Mouse (Mus musculus) olfactory bulb, adult 2 months (tissue): ENCODE measurements around the gene Bcl6. TPM values are rescaled to one million over a fixed set of nuclear protein-coding genes. Genes with fewer than 3 reads are reported as not detected.

Experiments used
- H3K27ac ChIP-seq: fragments of 200-500 bp; 2 replicates; pipeline ENCODE4 v1.5.1; 2012; ENCODE audit warnings: low read depth, low read length; ENCODE audit not compliant: insufficient read depth
- H3K4me1 ChIP-seq: fragments of 200-500 bp; 2 replicates; pipeline ENCODE4 v1.6.1; 2012; ENCODE audit warnings: low read length; ENCODE audit not compliant: control insufficient read depth, insufficient read depth
- H3K4me3 ChIP-seq: fragments of 200-500 bp; 2 replicates; pipeline ENCODE4 v1.5.1; 2012; ENCODE audit warnings: mild to moderate bottlenecking, low read depth, low read length, moderate library complexity; ENCODE audit not compliant: insufficient read depth
- CTCF ChIP-seq: fragments of 200-500 bp; IDR thresholded peaks from 2 replicates; pipeline ENCODE4 v1.5.1; 2012; ENCODE audit warnings: low read depth, mild to moderate bottlenecking, low read length, moderate library complexity; ENCODE audit not compliant: insufficient read depth
- POLR2A ChIP-seq: fragments of 200-500 bp; IDR thresholded peaks from 2 replicates; pipeline ENCODE4 v1.6.1; 2012; ENCODE audit warnings: mild to moderate bottlenecking, low read depth, low read length, moderate library complexity; ENCODE audit not compliant: insufficient read depth
- WGBS: fragments of 180-500 bp; shearing (Covaris S2); methylation state at CpG from one replicate; pipeline ENCODE4 v1.1.7; 2018; 5-methylcytosine and 5-hydroxymethylcytosine counted together
- polyA plus RNA-seq: library from polyadenylated mRNA; stranded (reverse); fragments of >200 nt; gene quantifications from 2 replicates; pipeline ENCODE4 v1.2.4, GENCODE M21; 2012; ENCODE audit warnings: low replicate concordance; ENCODE audit not compliant: missing spikeins, insufficient read depth, insufficient read length

Bcl6 gene
- polyA plus RNA-seq, 1 experiment: not detected

DNA sequence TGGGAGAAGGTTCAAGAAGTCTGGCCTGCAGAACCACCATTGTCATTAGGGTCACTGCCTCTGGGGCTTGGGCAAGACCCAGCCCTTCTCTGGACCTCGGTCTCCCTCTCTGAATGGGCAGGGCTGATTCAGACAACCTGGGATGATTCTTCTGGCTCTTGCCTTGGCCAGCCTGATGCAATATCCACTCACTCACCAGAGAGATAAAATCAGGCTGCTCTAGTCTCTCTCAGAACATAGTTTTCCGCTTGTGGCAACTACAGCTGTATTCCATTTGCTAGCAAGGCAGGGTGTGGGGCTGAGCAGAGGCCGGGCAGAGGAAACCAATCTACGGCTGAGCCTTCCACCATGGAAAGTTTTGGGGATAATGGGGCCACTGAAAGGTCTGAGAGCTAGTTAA, 19.8 kb downstream of the Bcl6 start:
- H3K27ac ChIP-seq: no peak overlapping the region
- no peak for TF ChIP-seq POLR2A
- TF ChIP-seq CTCF: no peak

DNA sequence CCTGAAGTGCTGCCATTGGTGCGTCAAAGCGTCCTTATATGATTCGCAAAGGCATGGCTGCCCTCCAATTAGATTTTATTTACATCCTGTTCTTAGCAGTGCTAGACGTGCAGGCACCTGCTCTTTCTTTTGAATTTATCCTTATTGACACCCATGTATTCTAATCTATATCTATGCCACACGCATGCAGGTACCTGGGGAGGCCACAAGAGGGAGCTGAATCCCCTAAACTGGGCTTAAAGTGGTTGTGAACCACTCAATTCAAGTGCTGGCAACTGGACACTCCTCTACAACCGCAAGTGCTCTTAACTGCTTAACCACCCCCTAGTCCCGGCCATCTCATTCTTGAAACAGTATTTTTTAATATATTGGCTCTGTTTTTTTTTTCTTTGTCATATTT, 21.4 kb downstream of the Bcl6 start:
- H3K4me1 ChIP-seq: peaks cover 8% of the 10 kb centered on the region; the same call in 1 of the 2 replicates
- TF ChIP-seq CTCF: no peak
- TF ChIP-seq POLR2A: no peak
- no peak overlapping the region for H3K27ac ChIP-seq
- H3K4me3 ChIP-seq: no peak overlapping the region
- WGBS: 88% methylated on average over 7 of the region's 7 CpGs

More for the DNA sequence above, 19.8 kb downstream of the Bcl6 start:
- 90% methylated on average over 4 of the region's 4 CpGs for WGBS
- Histone ChIP-seq H3K4me1 (peaks cover 6% of the 10 kb centered on the region; the same call in 1 of the 2 replicates), H3K4me3 (no peak overlapping the region)

DNA sequence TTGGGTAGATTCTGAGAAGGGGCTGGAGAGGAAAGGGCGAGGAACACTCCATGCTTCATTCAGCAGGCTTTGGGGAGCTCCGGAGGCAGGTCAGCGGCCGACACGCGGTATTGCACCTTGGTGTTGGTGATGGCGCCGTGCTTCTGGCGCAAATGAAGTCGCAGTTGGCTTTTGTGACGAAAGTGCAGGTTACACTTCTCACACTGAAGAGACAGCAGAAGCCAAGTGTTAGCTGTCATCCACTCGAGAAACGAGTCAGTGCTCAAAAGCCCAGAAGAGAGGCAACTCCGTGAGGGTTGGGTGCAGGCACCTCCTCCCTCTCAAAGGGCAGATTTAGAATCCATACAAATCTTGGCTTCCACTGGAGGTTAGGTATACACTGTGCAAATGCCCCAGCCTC, 22.6 kb downstream of the Bcl6 start:
- Histone ChIP-seq H3K27ac (no peak overlapping the region), H3K4me1 (peaks cover 4% of the 10 kb centered on the region; the same call in 1 of the 2 replicates), H3K4me3 (no peak overlapping the region)
- no peak for TF ChIP-seq POLR2A
- TF ChIP-seq CTCF: no peak
- WGBS: 93% methylated on average over 14 of the region's 14 CpGs

DNA sequence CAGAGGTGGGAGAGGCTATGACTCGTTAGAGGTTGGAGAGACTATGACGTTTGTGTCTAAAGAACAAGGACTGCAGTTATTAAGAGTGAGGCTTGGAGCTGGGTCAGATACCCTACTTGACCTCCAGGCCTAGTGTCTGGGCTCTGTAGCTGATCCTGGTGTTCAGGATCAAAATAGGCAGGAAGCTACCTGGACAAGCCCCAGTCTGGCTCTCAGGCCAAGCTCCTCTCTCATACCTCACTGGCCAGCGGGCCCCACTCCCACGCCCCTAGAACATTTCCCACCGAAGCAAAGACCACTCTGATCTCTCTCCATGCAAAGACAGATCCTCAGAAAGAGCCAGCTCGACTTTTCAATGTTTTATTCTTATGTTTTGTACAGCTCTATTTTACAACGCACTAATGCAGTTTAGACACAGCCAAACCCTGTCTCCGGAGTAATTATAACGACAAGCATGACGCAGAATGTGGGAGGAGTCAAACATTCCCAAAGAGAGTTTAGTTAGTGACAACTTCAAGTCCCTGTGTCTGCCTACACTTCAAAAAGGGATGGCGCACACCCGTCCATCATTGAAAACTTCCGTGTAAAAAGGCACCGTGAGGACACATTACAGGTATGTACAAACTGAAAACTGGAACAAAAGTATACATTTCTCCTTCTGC, 23.8 kb downstream of the Bcl6 start:
- Histone ChIP-seq H3K27ac (no peak overlapping the region), H3K4me3 (no peak overlapping the region), H3K4me1 (0 out of 2 replicates have a peak, but pooled peaks cover 3% of the 10 kb centered on the region)
- 80% methylated on average over 14 of the region's 14 CpGs for WGBS
- TF ChIP-seq POLR2A (no peak), CTCF (no peak)

DNA sequence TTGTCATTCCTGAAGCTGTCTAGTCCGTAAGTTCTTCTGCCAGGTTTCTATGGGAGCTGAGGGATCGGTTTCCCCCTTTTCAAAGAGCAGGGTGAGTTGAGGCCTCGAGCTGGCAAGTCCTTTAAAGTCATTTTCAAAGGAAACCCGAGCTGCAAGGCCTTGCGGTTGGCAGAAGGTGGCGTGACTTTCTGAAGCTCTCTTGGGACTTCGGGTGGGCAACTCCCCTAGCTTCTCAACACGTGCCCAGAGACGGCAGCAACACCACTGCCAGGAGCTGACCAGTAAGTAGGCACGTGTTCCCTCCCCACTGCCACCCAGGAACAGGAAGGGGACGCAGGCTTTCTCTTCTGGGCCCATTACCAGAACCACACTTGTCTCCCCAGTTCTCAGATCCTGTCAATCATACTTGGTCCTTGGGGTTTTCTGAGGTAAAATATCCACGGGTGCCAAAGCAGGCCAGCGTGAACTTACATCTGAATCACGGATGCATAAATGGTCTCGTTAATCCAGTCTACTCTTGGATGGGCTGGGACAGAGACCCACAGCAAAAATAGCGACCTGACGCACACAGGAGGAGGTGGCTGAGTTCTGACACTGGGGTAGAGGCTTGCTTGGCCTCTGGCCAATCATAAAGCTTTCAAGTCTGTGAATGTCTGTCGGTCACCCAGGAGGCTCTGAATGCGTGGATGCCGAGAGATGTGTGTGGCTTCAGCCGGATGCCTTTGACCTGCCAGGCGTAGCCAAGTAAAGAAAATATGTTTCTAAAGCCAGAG, 24.6 kb downstream of the Bcl6 start:
- 57% methylated on average over 22 of the region's 22 CpGs for WGBS
- TF ChIP-seq CTCF (no peak), POLR2A (no peak)
- H3K27ac ChIP-seq: no peak overlapping the region
- H3K4me1 ChIP-seq: 0 out of 2 replicates have a peak, but pooled peaks cover 3% of the 10 kb centered on the region
- H3K4me3 ChIP-seq: no peak overlapping the region

DNA sequence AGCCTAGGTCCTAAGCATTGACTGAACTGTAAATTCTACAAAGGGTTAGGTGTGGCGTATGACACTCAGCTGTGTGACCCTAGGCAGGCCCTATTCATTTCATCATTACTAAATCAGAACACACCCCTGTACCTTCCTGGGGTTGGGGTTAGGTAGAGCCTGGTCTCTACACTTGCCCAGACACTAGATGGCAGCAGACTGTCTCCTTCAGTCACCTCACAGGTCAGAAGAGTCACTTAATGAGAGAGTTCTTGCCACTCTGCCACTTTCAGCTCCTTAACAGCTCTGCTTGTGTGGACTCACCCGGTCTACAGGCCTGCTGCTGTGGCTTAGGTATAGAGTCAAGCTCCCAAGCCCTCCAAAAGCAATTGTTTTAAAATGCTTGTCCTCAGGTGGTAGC, 26.3 kb downstream of the Bcl6 start:
- H3K27ac ChIP-seq: no peak overlapping the region
- WGBS: 92% methylated on average over 2 of the region's 2 CpGs
- H3K4me1 ChIP-seq: 0 out of 2 replicates have a peak, but pooled peaks cover 3% of the 10 kb centered on the region
- no peak for TF ChIP-seq CTCF
- no peak for TF ChIP-seq POLR2A
- no peak overlapping the region for H3K4me3 ChIP-seq

DNA sequence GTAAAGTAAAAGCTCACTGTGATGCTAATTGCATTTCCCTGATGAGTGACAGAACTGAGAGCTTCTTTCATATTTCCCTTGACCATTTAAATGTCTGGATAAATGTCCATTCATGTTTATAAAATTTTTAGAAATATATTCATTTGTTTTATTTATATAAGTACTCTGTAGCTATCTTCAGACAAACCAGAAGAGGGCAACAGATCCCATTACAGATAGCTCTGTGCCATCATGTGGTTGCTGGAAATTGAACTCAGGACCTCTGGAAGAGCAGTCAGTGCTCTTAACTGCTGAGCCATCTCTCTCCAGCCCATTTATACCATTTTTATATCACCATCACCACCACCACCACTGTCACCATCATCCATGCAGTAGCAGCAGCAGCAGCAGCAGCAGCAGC, 29.7 kb downstream of the Bcl6 start:
- TF ChIP-seq CTCF: no peak
- no peak for TF ChIP-seq POLR2A
- Histone ChIP-seq H3K4me3 (no peak overlapping the region), H3K27ac (no peak overlapping the region), H3K4me1 (0 out of 2 replicates have a peak, but pooled peaks cover 2% of the 10 kb centered on the region)

DNA sequence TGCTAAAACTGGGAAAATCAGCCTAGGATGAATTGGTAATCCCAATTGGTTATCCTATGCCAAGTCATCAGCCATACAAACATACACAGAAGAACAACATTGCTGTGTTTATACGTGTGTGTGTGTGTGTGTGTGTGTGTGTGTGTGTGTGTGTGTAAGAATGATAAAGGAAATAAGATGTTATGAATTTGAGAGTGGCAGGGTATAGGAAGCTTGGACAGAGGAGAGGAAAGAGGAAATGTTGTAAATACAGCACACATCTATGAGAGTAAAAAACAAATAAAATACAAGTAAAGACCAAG, 34.7 kb downstream of the Bcl6 start:
- Histone ChIP-seq H3K4me1 (no peaks in the 10 kb centered on the region), H3K27ac (no peak overlapping the region), H3K4me3 (no peak overlapping the region)
- WGBS: 8% methylated on average over 1 of the region's 1 CpGs
- TF ChIP-seq CTCF (no peak), POLR2A (no peak)

DNA sequence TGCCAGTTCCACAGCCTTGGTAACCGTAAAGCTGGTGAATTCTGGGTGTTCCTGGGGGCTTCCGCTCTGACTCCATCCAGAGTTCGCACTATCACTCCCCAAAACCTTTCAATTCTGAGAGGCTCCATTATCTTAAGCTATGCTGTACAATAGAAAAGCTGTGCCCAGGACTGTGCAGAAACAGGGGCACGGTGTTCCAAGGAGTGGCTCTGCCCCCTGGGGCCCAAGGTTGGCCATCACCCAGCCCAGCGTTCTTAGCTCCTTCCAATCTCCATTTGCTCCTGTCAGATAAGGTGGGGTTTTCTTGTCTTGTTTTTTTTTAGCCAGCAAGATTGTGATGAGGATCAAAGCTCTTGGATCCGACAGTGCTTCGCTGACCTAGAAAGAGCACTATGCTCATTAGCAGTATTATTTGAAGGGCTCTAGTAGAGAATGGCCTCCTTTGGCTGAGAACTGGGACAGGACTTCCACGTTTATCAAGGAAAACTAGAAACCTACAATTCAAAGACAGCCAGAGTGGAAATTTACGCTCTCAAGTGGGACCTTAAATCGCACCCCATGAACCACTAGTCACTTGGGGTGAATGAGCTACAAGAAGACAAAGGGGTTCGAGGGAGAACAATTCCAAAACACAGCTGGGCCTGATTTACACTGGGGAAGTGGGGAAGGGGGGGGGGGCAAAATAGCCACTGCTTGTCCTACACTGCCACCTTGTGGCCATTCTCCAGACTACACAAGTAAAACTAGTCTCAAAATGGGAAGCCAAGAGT, 35.3 kb downstream of the Bcl6 start:
- Histone ChIP-seq H3K4me3 (no peak overlapping the region), H3K27ac (no peak overlapping the region), H3K4me1 (no peaks in the 10 kb centered on the region)
- TF ChIP-seq CTCF (no peak), POLR2A (no peak)
- WGBS: 33% methylated on average over 11 of the region's 11 CpGs
